Mouse (Mus musculus): Measurements from ENCODE around the gene Ptger4.

DNA sequence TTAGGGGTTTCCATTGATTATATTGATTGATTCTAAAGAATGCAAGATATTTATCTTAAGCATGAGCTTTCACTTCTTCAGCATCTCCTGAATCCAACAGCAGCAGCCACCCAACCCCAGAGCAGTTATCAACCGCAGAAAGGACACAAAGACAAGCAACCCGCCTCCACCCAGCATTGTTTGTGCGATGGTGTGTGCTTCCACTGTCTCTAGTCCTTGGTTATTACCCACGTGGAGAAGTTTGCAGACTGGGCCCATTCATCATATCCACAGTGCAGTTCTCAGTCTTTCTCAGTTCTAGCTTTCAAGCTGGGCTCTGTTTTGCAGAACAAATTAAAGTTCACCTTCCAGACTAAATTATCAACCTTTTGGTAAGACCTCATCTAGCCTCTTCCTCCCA, 4.6 kb downstream of the Ptger4 start:
- TF ChIP-seq FLI1 (IDR thresholded peaks at IDR 0.05; ENCODE audit: low read length), result no peak
- no peak for TF ChIP-seq GATA1 (IDR thresholded peaks at IDR 0.05; ENCODE audit: borderline replicate concordance, low read length)
